Mouse (Mus musculus) E14TG2a.4 (cell line): ENCODE data around the gene Phf6.
A peak's percentile ranks its signal among the peaks of the same experiment; 100 is the strongest.

Experiments
- CTCF ChIP-seq: conservative IDR thresholded peaks from 2 replicates; pipeline ENCODE4 v1.5.1; 2014; ENCODE audit warnings: low read length
- POU5F1 ChIP-seq: IDR thresholded peaks from 2 replicates; pipeline ENCODE4 v1.6.1; 2014; ENCODE audit warnings: low read length, borderline replicate concordance

GRCm38 (mm10) chrX:52949713-52950112, 37.6 kb downstream of the Phf6 start:
- peak; percentile 27 for TF ChIP-seq CTCF
- no peak for TF ChIP-seq POU5F1
